Mouse (Mus musculus): ENCODE data around the gene Saysd1.

- TF ChIP-seq CTCF (IDR thresholded peaks at IDR 0.05; ENCODE audit: control insufficient read depth, insufficient read depth, low read length) (no peak), POLR2A (IDR thresholded peaks at IDR 0.05; ENCODE audit: borderline replicate concordance, control insufficient read depth, low read depth, low read length) (no peak)
Measured at GRCm38 (mm10) chr14:20106271-20106670, 32.1 kb downstream of the Saysd1 start.
